Mouse (Mus musculus) retina, adult 2 months (tissue): ENCODE measurements at regions not wholly inside any gene's neighbourhood (a gene's known extent, or its start where the extent isn't known, plus 50 kb on each side); places are given as distances from the start of the nearest gene placed in this dataset.

Source experiments
- DNase-seq: peaks from one replicate; pipeline ENCODE4 v3.0.0-alpha.2; 2012; ENCODE audit warnings: low read depth, low spot score

DNA sequence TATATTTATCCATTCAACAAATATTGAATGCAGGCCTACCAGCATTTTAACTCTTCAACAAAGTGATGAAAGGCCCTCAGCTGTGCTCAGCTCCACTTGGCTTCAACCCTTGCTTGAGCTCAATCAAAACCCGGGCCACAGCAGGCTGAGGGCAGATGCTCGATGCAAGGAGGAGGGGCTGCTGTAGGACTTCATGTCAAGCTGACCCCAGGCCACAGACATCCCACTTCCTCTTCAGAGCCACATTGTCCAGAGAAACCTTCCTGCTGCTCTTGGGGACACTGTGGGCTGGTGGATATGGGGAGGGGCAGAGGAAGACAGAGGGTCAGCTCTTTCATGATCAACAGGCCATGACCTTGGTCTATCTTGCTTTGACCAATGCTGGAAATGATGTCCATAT, 299.7 kb downstream of the Bcl11a start:
- DNase-seq = no peak

DNA sequence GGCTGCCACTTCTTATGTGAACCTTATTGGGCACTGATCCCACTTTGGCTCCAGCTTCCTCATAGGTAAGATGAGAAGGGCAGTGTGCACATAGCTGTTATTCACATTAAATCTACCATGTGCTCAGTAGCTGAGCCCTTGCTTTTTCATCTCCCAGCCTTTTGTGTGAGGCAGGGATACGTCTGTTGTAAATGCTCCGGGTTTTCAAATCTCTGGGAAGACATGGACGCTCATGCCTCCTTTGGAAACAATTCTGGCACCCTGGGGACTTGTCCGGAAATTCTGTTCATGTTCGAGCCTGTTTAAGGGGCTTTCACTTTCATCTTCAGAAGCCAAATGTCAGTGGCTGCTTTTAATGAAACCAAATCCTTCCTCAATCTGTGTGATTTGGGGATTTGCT, 312.7 kb downstream of the Bcl11a start:
- DNase-seq = no peak

DNA sequence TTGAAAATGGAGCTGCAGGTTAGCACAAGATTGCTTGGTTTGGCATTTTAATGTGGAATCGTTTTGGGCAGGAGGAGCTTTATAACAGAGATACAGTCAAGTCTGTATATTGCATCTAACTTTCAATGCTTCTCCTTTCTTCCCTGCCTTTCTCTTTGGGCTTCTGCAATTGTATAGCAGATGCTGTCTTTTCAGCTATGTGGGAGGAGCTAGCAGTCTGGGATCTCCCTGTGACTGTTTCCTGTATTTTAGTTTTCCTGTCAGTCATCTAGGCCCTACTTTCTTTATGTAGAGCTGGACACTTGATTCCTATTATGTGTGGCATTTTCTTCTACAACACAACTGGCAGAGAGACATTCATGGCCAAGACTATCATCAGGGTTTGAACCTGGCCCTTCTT, 313.5 kb downstream of the Bcl11a start:
- no peak for DNase-seq

DNA sequence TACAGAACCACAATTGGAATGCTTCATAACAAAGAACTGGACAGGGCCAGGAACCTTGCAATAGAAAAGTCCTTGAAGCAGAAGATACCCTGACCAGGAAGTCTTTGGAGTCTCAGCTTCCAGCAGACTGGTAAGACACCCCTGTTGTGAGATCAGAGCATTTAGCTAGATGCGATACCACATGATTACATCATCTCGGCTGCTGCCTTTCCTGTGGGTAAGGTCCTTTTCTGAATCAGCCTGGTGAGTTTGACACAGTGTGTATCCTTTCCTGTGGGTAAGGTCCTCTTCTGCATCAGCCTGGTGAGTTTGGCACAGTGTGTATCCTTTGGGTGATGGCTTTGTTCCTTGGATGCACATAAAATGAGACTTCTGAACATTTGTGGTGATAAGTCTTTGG, 317.6 kb downstream of the Bcl11a start:
- no peak for DNase-seq

DNA sequence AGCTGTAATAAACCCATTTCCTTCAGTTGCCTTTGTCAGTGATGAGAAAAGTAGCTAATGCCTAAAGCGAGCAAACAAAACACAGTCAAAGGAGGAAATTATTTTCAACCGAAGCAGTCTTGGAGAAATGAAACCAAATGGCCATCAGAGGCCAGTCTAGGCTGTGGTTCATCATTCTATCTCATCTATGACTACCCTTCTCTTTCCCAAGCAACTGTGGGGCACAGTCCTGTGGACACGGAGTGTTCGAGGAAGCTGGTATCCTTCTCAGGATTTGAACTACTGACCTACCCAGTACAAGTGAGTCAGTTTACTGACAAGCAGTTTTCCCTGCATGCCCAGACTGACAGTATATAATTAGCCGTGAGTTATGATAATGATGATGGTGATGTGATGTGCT, 319.1 kb downstream of the Bcl11a start:
- DNase-seq = no peak

DNA sequence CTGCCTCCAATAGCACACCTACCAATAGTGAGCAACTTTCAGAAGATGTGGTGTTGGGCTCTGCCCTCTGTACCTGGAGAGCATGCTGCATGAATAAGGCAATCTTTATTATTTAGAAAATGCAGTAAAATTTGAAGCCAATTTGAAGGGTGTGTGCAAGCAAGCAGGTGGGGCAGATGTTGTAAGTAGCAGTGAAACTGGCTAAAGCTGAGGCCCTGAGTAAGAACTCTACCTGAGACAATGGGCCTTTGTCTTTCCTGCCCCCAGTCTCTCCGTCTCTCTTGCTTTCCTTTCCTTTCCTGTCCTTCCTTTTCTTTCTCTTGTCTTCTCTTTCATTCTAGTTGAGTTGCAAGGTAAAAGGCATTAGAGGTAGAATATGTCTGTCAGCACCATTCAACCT, 319.9 kb downstream of the Bcl11a start:
- no peak for DNase-seq

DNA sequence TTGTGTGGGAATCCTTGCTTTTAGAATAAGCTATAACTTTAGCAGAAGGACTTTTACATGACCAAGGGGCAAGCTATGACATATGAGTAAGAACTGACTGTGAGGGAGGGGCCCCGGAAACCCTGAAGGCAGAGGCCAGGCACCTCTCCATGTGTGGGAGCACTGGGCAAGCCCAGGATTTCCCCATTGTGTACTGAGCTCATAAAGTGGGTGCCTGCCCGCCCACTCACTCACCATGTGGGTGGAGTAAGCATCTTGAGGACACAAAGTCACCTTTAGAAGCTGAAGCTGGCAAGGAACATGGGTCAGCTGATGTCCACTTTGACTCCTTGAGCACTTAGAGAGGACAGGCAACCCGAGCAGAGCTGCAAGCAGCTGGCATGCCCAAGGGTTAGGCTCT, 323.3 kb downstream of the Bcl11a start:
- DNase-seq = no peak

DNA sequence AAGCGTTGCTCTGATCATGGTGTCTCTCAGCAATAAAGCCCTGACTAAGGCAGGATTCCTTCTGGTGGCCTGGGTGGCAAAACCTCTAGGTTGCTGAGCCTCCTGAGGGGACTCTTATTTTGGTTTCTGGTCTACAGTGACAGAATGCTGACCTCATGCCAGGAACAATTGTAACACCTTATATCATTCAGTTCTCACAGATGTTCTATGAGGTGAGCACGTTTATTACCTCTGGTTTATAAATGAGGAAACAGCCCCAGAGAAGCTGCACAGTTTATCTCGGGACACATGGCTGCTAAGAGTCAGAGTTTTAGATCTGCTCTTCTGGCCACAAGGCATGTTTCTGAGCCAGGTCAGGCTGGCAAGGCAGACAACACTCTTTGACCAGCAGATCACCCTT, 324.3 kb downstream of the Bcl11a start:
- no peak for DNase-seq

DNA sequence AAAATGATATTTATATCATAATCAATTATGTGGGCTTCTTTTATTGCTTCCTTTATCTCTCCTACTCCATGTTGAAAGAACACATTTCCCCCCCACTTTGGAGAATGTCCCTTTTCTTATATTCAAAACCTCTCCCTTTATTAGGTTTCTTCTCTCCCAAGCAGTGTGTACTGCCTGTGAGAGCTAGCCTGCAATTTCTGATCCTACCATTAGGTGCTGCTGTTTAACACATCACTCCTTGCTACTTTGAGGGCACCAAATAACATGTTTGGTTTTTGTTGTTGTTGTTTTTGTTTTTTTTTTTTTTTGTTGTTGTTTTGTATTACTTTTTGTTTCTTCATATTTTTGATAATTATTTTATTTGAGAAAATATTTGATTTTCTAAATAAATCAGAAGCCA, 336.9 kb downstream of the Bcl11a start:
- DNase-seq = peak; percentile 4

DNA sequence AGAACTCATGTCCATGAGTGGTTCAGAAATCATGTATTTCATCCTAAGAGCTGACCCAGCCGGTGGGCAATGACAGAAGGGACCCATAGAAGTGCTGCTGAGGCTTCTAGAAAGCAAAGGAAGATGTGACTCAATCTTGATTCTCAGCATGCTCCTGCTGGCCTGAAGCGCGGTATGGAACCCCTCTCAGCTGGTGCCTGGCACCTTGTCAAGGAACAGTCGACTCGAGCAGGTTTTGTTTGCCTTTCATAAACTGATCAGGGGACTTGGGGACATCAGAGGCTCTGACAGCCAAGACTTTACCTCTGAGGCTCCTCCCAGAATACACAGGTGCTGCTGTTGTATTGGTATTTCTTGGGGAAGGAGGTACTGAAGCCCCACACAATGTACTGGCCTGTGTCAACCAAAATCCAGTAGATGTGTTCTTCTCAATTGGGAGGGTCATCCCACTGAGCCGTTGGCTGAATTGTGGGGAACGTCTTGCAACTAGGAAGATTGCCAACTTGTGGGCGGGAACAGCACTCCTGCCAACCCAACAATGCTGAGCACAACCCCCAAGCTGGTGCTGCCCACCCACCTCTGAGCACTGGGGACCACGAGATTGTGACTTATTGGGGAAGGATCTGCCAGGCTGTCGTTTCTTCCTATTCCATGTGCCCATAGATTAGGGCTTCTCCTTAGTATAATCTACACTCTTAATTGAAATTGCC, 344.4 kb downstream of the Bcl11a start:
- DNase-seq = no peak

DNA sequence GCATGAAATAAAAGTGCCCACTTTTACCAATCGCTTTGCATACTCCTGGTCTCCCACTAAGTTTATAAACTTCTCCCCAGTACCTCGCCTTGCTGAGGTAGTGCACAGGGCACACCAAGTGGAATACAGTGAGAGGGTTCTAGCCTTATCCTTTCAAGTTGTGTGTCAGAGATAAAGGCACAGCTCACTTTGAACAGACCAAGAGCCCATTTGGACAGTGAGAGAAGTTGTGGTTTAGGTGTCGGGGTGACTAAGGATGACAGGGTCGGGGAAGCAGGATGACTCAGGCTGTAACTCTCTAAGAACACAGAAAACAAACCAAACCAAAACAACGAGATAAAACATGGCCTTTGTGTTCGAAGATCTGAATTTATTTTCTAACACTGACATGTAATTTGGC, 345.4 kb downstream of the Bcl11a start:
- no peak for DNase-seq

DNA sequence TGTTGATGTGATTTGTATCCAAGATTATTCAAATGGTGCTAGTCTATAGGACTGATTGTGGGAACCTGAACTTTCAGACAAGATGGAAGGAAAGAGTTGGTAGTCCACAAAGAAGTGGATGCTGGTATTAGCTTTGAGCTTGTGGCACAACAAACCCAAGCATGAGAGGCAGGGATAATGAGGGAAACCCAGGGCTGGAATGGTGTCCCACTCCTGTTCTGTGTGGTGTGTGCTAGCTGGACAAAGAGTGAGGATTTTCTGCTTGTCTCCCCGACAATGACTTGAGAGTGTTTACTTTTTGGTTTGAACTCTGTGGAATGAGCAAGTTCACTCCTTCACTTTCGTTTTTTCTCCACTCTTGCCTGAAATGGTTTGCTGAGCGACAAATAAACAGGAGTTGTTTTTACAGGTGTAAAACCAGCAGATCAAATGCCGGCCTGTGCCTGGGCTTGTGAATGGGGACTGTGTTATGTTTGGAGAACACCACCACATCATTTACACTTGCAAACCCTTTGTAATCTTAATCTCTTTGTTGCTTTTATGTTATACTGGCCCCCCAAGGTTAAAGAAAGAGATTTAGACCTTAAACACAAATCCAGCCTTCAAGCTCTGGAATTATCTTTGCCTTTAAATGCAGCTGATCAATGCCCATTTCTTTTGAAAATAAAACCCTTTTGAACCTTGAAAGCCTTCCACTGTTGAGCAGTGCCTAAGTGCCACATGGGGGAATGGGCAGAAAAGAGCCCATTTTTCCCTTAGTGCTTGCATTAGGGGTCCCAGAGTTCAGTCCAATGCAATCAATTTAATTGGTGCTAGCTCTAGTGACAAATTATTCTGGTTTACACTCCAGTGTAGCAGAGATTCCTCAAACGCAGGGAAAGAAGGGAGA, 349.4 kb downstream of the Bcl11a start:
- DNase-seq = no peak

DNA sequence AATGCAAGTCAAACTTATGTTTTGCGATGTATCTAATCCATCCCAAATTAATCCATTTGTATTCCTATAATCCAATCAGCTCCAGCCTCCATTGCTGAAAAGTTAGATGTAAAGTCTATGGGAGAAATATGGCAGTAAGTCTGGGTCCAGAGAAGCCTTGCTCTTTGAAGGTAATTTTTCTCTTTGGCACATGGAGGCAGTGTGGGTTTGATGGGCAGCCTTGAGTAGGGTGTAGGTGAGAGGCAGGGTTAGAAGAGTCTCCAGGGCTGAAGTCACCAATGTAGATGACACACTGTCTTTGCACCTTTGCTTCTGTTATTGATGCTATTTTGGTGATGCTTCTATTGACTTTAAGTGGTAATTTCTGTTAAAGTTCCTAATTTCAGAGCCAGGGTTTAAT, 370.8 kb downstream of the Bcl11a start:
- DNase-seq = no peak

DNA sequence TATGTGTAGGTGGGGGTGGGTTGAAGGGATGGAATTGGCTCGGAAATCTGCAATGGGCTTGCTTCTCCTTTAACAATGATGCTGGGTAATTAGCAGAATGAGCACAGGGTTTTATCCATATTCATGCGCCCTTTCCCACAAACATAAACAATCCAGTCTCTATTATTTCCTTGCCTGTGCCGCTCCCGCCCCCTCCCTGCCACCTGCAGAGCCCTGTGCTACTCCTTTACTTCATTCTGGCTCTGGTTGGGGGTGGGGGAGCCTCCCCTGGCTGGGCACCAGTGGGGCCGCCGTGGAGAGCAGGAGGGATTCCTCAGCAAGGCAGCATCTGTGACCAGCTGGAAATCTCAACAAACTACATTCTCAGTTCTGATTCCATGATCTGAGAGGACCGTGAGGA, 374.4 kb downstream of the Bcl11a start:
- no peak for DNase-seq

DNA sequence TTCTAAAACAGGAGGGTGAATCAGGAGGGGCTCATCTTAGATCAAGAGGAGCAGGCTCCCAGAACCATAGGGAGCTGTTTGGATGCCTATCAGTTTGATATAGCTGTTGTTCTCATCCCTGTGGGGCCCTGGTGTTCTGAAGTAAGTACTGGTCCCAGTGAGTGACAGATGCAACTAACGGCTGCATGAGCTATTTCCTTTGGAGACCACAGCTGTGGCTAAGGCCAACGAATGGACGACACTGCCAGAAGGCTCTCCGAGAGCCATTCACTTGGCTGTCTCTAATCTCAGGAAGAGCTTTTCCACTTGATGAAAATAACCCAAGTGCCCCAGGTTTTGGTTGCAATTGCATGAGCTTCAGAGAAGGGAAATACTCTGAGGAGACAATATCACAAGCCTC, 386.8 kb downstream of the Bcl11a start:
- DNase-seq = no peak

DNA sequence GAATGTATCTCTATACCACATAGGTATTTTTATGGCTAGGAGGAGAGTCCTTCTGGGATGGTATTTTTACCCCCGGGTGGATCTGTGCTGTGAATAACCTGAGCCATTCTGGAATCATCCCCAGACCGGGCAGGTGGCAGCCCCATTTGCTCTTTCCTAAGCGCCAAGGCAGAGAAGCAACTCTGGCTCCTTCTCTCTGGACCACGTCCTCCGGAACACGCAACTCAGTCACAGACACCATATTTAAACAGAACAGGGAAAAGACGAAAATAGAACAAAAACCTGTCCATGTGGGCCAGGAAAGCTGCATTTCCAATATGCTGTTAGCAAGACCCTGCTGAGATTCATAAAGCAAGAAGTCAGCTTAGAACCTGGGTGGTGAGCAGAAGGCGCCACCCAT, 389.6 kb downstream of the Bcl11a start:
- no peak for DNase-seq

DNA sequence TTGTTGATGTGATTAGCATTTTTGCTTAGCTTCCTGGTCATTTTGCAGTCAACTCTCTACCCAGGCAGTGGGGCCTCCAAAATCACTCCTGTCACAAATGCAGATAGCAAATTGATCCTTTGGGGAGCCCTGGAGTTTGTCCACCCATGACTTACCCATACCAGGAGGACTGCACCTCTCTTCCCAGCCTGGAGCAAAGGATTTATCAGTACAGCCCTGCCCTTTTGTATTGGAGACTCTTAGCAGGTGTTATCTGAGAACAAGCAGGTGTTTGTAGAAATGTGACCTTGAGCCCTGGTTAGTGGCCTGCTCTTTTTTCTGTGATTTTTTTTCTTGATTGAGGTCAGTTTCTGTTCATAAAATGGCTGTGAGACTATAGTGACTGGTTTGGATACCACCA, 392.6 kb downstream of the Bcl11a start:
- no peak for DNase-seq

DNA sequence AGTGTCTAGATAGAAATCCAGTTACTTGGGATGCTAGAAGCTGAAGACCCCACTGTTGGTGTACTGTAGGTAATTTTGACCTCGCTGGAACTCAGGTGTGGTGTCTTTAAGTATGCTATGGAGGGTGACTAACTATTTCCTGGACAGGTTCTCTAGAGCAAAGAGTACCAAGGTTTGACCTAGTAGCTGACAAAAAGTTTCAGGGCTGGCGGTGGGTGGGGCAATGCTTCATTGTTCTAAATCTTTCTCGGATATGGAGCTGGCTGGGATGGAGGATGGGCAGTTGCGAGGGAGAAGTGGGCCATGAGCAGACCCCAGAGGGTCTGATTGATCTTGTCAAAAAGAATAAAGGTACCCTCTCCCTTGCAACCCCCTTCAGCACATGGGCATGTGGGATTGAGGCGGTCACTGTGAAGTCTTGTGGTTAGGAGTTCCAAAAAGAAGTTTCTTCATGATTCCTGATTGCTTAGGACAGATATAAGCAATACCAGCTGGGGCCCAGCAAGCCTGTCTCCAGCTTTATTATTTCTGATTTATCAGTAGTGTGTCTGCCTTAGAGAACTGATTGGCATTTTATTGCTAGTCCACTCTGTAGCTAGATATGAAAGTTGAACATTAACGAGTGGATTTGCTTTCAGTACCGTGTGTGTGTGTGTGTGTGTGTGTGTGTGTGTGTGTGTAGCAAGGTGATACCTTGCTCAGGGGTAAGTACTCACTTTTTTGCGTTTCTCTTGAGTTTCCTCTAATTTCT, 394.9 kb downstream of the Bcl11a start:
- DNase-seq = no peak

DNA sequence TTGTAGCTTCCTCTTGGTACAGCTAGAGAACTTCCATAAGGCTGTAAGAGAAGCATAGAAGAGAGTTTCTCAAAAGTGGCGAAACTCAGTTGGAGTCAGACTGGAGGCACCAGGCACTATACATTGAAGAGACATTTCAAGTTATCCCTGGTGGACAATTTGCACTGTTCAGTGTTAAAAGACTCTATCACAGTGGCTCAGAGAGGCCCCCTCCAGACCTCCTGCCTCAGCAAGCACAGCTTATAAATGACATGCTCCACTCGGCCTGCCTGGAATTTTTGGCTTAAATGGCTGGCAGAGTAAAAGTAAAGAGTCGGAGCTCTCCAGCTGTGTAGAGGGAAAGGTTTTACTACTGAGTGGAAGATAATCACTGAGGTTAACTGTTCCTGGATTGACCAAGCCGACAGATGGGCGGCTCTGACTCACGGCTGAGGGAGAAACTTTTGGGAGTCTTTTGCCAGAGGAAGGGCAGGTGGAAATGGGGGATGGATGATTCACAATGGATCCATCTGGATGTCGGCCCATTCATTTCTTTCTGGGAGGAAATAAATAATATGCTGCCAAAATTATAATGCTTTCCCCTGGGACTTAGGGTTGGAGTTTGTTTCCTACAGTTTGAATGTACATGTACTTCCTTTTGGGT, 395.6 kb downstream of the Bcl11a start:
- no peak for DNase-seq

DNA sequence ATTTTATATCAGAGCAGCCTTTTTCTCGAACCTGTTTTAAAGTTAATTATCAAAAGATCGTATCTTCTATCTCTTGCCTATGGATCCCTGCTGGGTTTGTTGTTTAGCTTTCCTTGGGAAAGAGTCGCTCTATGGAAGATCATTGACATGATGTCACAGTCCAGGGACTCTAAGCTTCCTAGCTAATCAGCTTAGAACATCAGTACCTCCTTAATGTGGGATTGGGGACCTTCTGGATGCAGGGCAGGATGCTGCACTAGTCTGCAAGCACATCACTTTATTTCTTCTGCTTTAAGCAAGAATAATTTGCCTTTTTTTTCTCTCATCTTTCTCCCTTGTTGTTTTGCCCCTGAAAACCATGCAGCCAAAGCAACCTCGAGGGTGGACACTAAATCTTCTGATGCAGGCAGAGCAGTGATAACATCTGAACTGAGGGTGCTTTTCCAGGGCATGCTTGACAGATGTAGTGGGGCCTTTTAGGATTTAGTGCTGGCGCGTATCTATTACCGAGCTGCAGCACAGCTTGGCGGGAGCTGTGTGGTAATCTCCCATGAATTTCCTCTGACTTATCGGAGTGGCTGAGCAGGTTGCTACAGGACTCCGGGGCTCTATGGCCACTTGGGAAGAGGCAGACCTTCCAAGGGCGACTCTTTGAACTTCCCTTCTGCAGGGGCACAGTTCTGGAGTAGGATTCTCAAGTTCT, 425.0 kb downstream of the Bcl11a start:
- DNase-seq = no peak

DNA sequence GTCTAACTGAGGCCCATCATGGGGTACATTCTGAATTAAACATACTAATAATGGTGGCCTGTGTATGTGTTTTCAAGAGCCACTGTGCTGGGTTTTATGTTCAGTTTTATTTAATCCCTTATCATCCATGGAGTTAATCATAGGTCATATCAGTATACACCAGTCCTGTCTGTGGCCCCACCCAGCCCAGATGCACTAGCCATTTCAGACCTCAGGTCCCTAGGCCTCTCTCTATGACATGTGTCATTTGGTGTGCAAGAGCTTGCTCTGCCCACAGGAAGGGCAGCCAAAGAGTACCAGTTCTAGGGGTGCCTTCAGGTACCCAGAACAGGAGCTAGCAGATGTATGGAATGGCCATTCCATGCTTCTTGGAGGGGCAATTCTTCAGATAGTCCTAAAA, 437.7 kb downstream of the Bcl11a start:
- DNase-seq = no peak
